Mouse (Mus musculus): ENCODE results near the gene Ptprj.

DNA sequence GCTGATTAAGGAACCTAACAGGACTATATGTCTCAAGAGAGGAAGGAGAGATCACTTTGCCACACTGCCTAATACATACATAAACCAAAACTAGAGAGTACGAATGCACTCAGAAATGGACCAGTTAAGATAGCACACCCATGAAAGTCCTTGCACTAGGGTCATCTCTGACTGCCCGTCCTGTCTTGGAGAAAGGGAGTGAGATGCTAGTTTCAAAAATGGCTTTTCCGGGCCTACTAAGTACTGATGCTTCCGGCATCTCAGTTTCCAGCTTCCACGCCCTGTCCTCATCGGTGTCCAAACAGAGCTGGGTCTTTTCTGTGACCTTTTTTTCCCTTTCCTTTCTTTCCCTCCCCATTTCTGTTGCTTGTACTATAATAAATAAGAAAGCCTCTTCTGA is 4.0 kb downstream of the Ptprj start:
- no peak for TF ChIP-seq POLR2A (IDR thresholded peaks at IDR 0.05; ENCODE audit: borderline replicate concordance, low read depth, low read length)
- no peak for TF ChIP-seq CTCF (IDR thresholded peaks at IDR 0.05; ENCODE audit: low read depth, low read length)
